Mouse (Mus musculus) spleen, postnatal 10 days (tissue): ENCODE measurements at regions not wholly inside any gene's neighbourhood (a gene's known extent, or its start where the extent isn't known, plus 50 kb on each side); places are given as distances from the start of the nearest gene placed in this dataset.
A peak's percentile ranks its signal among the peaks of the same experiment; 100 is the strongest.
"Not testable (repeated sequence)": the region's sequence is repeated elsewhere in the genome, so short reads cannot be mapped to it uniquely, and the experiment has no call there.

ENCODE experiments used
- DNase-seq, 2 experiments: peaks; one replicate each; pipeline ENCODE4 v3.0.0; 2021 to 2022; ENCODE audit warnings: low spot score in 2 of 2

GRCm38 (mm10) chr13:13888847-13889246 is 65.4 kb upstream of the B3galnt2 start:
- not testable (repeated sequence) for DNase-seq

DNA sequence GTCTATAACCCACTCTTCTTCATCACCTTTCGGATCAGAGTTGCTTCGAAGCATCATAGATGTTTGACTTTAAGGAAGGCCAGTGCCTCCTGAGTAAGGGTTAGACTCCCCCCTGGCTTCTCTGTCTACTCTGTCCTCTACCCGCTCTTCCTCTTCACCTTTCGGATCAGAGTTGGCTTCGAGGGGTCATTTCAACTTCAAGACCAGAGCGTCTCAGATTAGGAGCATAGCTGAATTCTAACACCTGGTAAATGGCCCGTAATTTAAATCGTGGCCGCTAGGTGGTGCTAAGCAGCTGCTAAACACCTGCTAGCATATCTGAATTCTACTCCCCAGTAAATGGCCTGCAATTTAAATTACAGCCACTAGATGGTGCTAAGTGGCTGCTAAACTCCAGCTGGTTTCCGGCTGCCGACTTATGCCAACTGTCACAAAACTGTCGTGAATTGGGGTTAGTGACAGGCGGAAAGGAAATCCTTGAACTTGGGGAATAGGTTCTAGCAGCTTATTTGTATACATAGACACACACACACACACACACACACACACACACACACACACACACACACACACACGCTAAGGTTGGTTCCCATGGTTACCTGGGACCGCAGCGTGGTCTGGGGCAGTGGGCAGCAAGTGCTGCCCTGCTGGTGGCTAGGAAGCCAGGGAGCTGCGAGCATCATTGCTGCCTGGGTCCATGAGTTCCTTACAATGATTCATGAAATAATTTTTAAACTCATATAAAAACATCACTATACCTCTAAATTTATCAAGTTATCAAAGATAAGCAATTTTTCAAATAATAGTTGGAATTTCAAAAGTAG is 64.8 kb upstream of the B3galnt2 start:
- DNase-seq = peak; percentile 85 to 93

GRCm38 (mm10) chr13:13902186-13902585 is 52.1 kb upstream of the B3galnt2 start:
- not testable (repeated sequence) for DNase-seq
